9 mouse cellular contexts compared by ENCODE assay signal in the genomic region with DNA sequence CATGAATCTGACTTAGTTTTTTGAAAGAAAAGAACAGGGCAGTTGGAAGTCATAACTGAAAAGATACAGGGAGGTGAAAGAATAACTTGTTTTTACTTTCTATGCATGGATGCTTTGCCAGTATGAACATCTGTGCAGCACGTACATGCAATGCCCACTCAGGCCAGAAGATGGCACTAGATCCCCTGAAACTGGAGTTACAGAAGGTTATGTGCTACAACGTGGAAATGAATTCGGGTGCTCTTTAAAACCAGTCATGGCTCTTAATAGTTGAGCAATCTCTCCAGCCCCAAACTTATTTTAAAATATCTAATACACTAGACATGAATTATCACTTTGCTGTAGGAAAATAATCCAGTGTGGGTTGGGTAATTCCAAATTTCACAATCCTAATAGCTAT.
A peak's percentile ranks its signal among the peaks of the same experiment; 100 is the strongest.
DNase-seq lines count a peak whose midpoint lies in the region; TF ChIP-seq lines count a peak whose summit lies in the region.
"Had no signal": no experiment of that assay in that cellular context is flagged by ENCODE, and none has a peak within 500 bp of the region (broad histone marks: within the 10 kb centered on the region; RNA-seq: fewer than 3 reads in every experiment).

No protein-coding gene starts in this region.

- no peaks in the 10 kb centered on the region for H3K79me2 ChIP-seq in MEL (ENCODE audit: control insufficient read depth, insufficient read depth, low read length, poor library complexity)

- peak; percentile 40 for DNase-seq in MEL (ENCODE audit: low read depth, low spot score)
- DNase-seq in brain, embryonic 14.5 days (ENCODE audit: low read depth), result peak; percentile 91
- peak; percentile 79 for DNase-seq in forebrain, embryonic 10.5 days (ENCODE audit: extremely low spot score, low spot score)
- peak; percentile 59 for DNase-seq in heart, postnatal 25 days (ENCODE audit: low spot score)
- DNase-seq in layer of hippocampus, adult 8-10 months (ENCODE audit: low spot score in 2 of 2), result peak; percentile 80 to 91
- DNase-seq in lung, postnatal 10 days, result peak; percentile 93
- peak; percentile 81 for DNase-seq in right cerebral cortex, postnatal 25 days
- DNase-seq in yolk sac, embryonic 10.5 days (ENCODE audit: low spot score), result peak; percentile 28

- intact Hi-C loops in heart, postnatal 25 days (cut with DNase I), result loop anchor here (1.0 to 10.0 kb wide), 5 partner anchors 137 to 456 kb away; no protein-coding TSS in a partner anchor

- peak; percentile 56 to 65 (median 58) for TF ChIP-seq CTCF in MEL (IDR thresholded peaks at IDR 0.05 in 2 of 3, conservative IDR thresholded peaks at IDR 0.05 in 1 of 3; ENCODE audit: control insufficient read depth in 1 of 3, insufficient read depth in 1 of 3, low read depth in 2 of 3, low read length in 3 of 3, poor library complexity in 1 of 3, severe bottlenecking in 1 of 3)
- peak; percentile 84; the same call in 1 of the 2 replicates for TF ChIP-seq CTCF in brain, embryonic 14.5 days (IDR thresholded peaks at IDR 0.05; ENCODE audit: borderline replicate concordance, extremely low read depth, insufficient read depth, insufficient read length)

- H3K4me1 ChIP-seq in MEL (ENCODE audit: control insufficient read depth in 1 of 2, insufficient read depth in 2 of 2, low read length in 2 of 2), result no peaks in the 10 kb centered on the region
- peaks cover 6% of the 10 kb centered on the region; the same call in 1 of the 2 replicates for H3K4me1 ChIP-seq in forebrain, embryonic 10.5 days
- H3K4me1 ChIP-seq: heart, embryonic 15.5 days had no signal

- H3K4me3 ChIP-seq in MEL (ENCODE audit: control insufficient read depth in 1 of 2, insufficient read depth in 1 of 2, low read depth in 2 of 2, low read length in 2 of 2), result no peak overlapping the region
- no peak overlapping the region for H3K4me3 ChIP-seq in forebrain, embryonic 10.5 days
- H3K4me3 ChIP-seq: heart, embryonic 15.5 days had no signal

- no peak for TF ChIP-seq EP300 in MEL (IDR thresholded peaks at IDR 0.05; ENCODE audit: low read depth in 1 of 2, low read length in 2 of 2)

- H3K27me3 ChIP-seq in MEL (ENCODE audit: control insufficient read depth in 1 of 2, insufficient read depth in 2 of 2, low read length in 2 of 2), result no peaks in the 10 kb centered on the region
- H3K27me3 ChIP-seq in forebrain, embryonic 10.5 days (ENCODE audit: poor library complexity, severe bottlenecking), result no peaks in the 10 kb centered on the region
- H3K27me3 ChIP-seq: heart, embryonic 15.5 days had no signal

- H3K9me3 ChIP-seq in MEL (replicated peaks; ENCODE audit: insufficient read depth, low read length), result no peaks in the 10 kb centered on the region
- no peaks in the 10 kb centered on the region for H3K9me3 ChIP-seq in forebrain, embryonic 10.5 days
- H3K9me3 ChIP-seq: heart, embryonic 15.5 days had no signal

- H3K27ac ChIP-seq in MEL (ENCODE audit: control insufficient read depth, low read depth, low read length), result no peak overlapping the region
- no peak overlapping the region for H3K27ac ChIP-seq in forebrain, embryonic 10.5 days
- H3K27ac ChIP-seq: heart, embryonic 15.5 days had no signal

- H3K9ac ChIP-seq in MEL (ENCODE audit: control insufficient read depth, low read depth, low read length, poor library complexity, severe bottlenecking), result no peak overlapping the region
- H3K9ac ChIP-seq: heart, embryonic 15.5 days had no signal

- H3K36me3 ChIP-seq in MEL (ENCODE audit: control insufficient read depth in 1 of 2, insufficient read depth in 2 of 2, low read length in 2 of 2), result no peaks in the 10 kb centered on the region
- H3K36me3 ChIP-seq in forebrain, embryonic 10.5 days (replicated peaks), result no peaks in the 10 kb centered on the region
- H3K36me3 ChIP-seq: heart, embryonic 15.5 days had no signal

- no peak for TF ChIP-seq POLR2A in MEL (IDR thresholded peaks at IDR 0.05; ENCODE audit: control insufficient read depth in 1 of 2, insufficient read depth in 1 of 2, low read depth in 1 of 2, low read length in 2 of 2, poor library complexity in 1 of 2)
- no peak for TF ChIP-seq POLR2A in brain, embryonic 14.5 days (IDR thresholded peaks at IDR 0.05; ENCODE audit: borderline replicate concordance, extremely low read depth, insufficient read depth, insufficient read length, poor library complexity, severe bottlenecking)

- TF ChIP-seq RAD21 in MEL (IDR thresholded peaks at IDR 0.05; ENCODE audit: low read depth, low read length), result peak; percentile 47

- 18% methylated on average over 3 of the region's 3 CpGs for WGBS in forebrain, embryonic 10.5 days

TF ChIP-seq in MEL, 35 proteins besides CTCF, POLR2A, EP300 and RAD21:
- peak; percentile 39 for TF ChIP-seq SMC3 (IDR thresholded peaks at IDR 0.05; ENCODE audit: low read depth, low read length)
- TF ChIP-seq MXI1 (IDR thresholded peaks at IDR 0.05; ENCODE audit: low read depth, low read length), result no peak

Comparison
In these comparisons a context has a peak if more than half of its experiments do, and no peak if none do; other contexts are left out.
1. DNase-seq: peak in every context shown above with its lines; median percentile 93 in lung, postnatal 10 days; 91 in brain, embryonic 14.5 days; 86 in layer of hippocampus, adult 8-10 months; 81 in right cerebral cortex, postnatal 25 days; 79 in forebrain, embryonic 10.5 days; 59 in heart, postnatal 25 days; 40 in MEL; 28 in yolk sac, embryonic 10.5 days.